Mouse (Mus musculus) lung, postnatal 0 days (tissue): Measurements from ENCODE around the gene Ano10. TPM values are rescaled to one million over a fixed set of nuclear protein-coding genes. Genes with fewer than 3 reads are reported as not detected.

ENCODE experiments used
- ATAC-seq: fragments of 200-750 bp; cut with Nextera tagmentation; 2 replicates; pipeline ENCODE4 v1.8.0; 2017; ENCODE audit warnings: moderate library complexity
- DNase-seq: peaks from one replicate; pipeline ENCODE4 v3.0.0-alpha.2; 2016; ENCODE audit warnings: low spot score
- H3K27ac ChIP-seq: fragments of 300-500 bp; sonication (generic); 2 replicates; pipeline ENCODE4 v1.5.1; 2014; ENCODE audit warnings: antibody characterized with exemption, mild to moderate bottlenecking, low read length, mixed read lengths
- H3K27me3 ChIP-seq: fragments of 300-500 bp; sonication (generic); replicated peaks from 2 replicates; pipeline ENCODE4 v1.6.1; 2014; ENCODE audit warnings: low read length, mixed read lengths; ENCODE audit not compliant: insufficient read depth
- H3K36me3 ChIP-seq: fragments of 300-500 bp; sonication (generic); 2 replicates; pipeline ENCODE4 v1.6.1; 2014; ENCODE audit warnings: low read length, mixed read lengths; ENCODE audit not compliant: insufficient read depth
- H3K4me1 ChIP-seq: fragments of 300-500 bp; sonication (generic); 2 replicates; pipeline ENCODE4 v1.6.1; 2014; ENCODE audit warnings: antibody characterized with exemption, low read depth, low read length, mixed read lengths; ENCODE audit not compliant: insufficient read depth
- H3K4me2 ChIP-seq: fragments of 300-500 bp; sonication (generic); replicated peaks from 2 replicates; pipeline ENCODE4 v1.6.1; 2014; ENCODE audit warnings: low read depth, mild to moderate bottlenecking, low read length, moderate library complexity, mixed read lengths
- H3K4me3 ChIP-seq: fragments of 300-500 bp; sonication (generic); 2 replicates; pipeline ENCODE4 v1.5.1; 2014; ENCODE audit warnings: low read depth, low read length
- H3K9ac ChIP-seq: fragments of 300-500 bp; sonication (generic); replicated peaks from 2 replicates; pipeline ENCODE4 v1.6.1; 2014; ENCODE audit warnings: low read depth, mild to moderate bottlenecking
- H3K9me3 ChIP-seq: fragments of 300-500 bp; sonication (generic); 2 replicates; pipeline ENCODE4 v1.6.1; 2016; ENCODE audit warnings: low read length, mixed read lengths
- CTCF ChIP-seq: IDR thresholded peaks from 2 replicates; pipeline ENCODE4 v1.5.1; 2016; ENCODE audit warnings: antibody characterized with exemption, mild to moderate bottlenecking
- EP300 ChIP-seq: IDR thresholded peaks from 2 replicates; pipeline ENCODE4 v1.6.1; 2016; ENCODE audit warnings: antibody characterized with exemption, mild to moderate bottlenecking, control low read depth
- WGBS: fragments of 180-500 bp; shearing (Covaris S2); extraction: QIAGEN DNeasy Blood & Tissue Kit; methylation state at CpG from one replicate; pipeline ENCODE4 v1.1.7; 2014; 5-methylcytosine and 5-hydroxymethylcytosine counted together
- polyA plus RNA-seq: library from polyadenylated mRNA; unstranded; fragments of >200 nt; fragmentation: Nextera tagmentation; extraction: Ambion mirVana; gene quantifications from 2 replicates; pipeline ENCODE4 v1.2.1, GENCODE M21; 2015

Gene Ano10
- polyA plus RNA-seq, 1 experiment from 2014 or later = 41.6 TPM

- H3K4me3 ChIP-seq = no peak overlapping the region
- H3K27ac ChIP-seq = no peak overlapping the region
- H3K27me3 ChIP-seq = no peaks in the 10 kb centered on the region
- 0 out of 2 replicates have a peak, but pooled peaks cover 3% of the 10 kb centered on the region for H3K36me3 ChIP-seq
- WGBS = 75% methylated on average over 4 of the region's 4 CpGs
- no peak for ATAC-seq
- TF ChIP-seq EP300 = no peak
- TF ChIP-seq CTCF = no peak
- no peaks in the 10 kb centered on the region for H3K4me1 ChIP-seq
- H3K4me2 ChIP-seq = no peak overlapping the region
- no peaks in the 10 kb centered on the region for H3K9me3 ChIP-seq
- no peak for DNase-seq
- no peak overlapping the region for H3K9ac ChIP-seq
These were observed 20.3 kb downstream of the Ano10 start for GRCm38 (mm10) chr9:122273879-122274278.

DNA sequence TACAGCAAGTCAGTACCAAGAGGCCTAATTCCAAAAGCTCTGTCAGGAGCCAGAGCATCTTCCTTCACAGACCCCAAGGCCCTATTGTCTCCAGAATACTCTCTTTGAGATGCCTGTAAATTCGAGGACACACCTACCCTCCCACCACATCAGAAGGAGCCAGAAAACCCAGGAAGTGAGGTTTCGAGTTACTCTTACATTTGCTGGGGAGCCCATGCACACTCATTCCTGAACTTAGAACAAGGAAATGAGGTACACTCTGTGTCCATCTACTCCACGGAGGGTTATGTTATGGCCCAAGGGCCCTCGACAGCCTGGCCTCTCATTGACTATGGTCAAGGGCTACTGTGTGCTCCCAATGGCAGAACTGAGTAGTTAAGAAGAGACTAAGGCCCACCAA is 22.4 kb downstream of the Ano10 start:
- H3K36me3 ChIP-seq = 0 out of 2 replicates have a peak, but pooled peaks cover 3% of the 10 kb centered on the region
- WGBS = 53% methylated on average over 4 of the region's 4 CpGs
- TF ChIP-seq CTCF (no peak), EP300 (no peak)

GRCm38 (mm10) chr9:122271318-122271717 is 22.9 kb downstream of the Ano10 start:
- Histone ChIP-seq H3K9me3 (no peaks in the 10 kb centered on the region), H3K36me3 (0 out of 2 replicates have a peak, but pooled peaks cover 3% of the 10 kb centered on the region), H3K27me3 (no peaks in the 10 kb centered on the region), H3K4me3 (no peak overlapping the region), H3K4me2 (no peak overlapping the region), H3K9ac (no peak overlapping the region), H3K4me1 (no peaks in the 10 kb centered on the region), H3K27ac (no peak overlapping the region)
- no peak for DNase-seq
- TF ChIP-seq CTCF = no peak
- TF ChIP-seq EP300 = no peak
- ATAC-seq = no peak
- 98% methylated on average over 3 of the region's 3 CpGs for WGBS

More for the DNA sequence above, 22.4 kb downstream of the Ano10 start:
- H3K4me3 ChIP-seq = no peak overlapping the region
- no peak for ATAC-seq
- H3K9me3 ChIP-seq = no peaks in the 10 kb centered on the region
- H3K9ac ChIP-seq = no peak overlapping the region
- H3K27me3 ChIP-seq = no peaks in the 10 kb centered on the region
- H3K4me2 ChIP-seq = no peak overlapping the region
- H3K27ac ChIP-seq = no peak overlapping the region
- no peak for DNase-seq
- H3K4me1 ChIP-seq = no peaks in the 10 kb centered on the region

- TF ChIP-seq CTCF (no peak), EP300 (no peak)
- no peak overlapping the region for H3K27ac ChIP-seq
- no peaks in the 10 kb centered on the region for H3K9me3 ChIP-seq
- no peaks in the 10 kb centered on the region for H3K27me3 ChIP-seq
- no peaks in the 10 kb centered on the region for H3K4me1 ChIP-seq
- H3K4me3 ChIP-seq = no peak overlapping the region
- H3K9ac ChIP-seq = no peak overlapping the region
- 0 out of 2 replicates have a peak, but pooled peaks cover 3% of the 10 kb centered on the region for H3K36me3 ChIP-seq
- no peak overlapping the region for H3K4me2 ChIP-seq
- 88% methylated on average over 10 of the region's 10 CpGs for WGBS
- ATAC-seq (no peak), DNase-seq (no peak)
These were observed 23.3 kb downstream of the Ano10 start for GRCm38 (mm10) chr9:122270913-122271312.

DNA sequence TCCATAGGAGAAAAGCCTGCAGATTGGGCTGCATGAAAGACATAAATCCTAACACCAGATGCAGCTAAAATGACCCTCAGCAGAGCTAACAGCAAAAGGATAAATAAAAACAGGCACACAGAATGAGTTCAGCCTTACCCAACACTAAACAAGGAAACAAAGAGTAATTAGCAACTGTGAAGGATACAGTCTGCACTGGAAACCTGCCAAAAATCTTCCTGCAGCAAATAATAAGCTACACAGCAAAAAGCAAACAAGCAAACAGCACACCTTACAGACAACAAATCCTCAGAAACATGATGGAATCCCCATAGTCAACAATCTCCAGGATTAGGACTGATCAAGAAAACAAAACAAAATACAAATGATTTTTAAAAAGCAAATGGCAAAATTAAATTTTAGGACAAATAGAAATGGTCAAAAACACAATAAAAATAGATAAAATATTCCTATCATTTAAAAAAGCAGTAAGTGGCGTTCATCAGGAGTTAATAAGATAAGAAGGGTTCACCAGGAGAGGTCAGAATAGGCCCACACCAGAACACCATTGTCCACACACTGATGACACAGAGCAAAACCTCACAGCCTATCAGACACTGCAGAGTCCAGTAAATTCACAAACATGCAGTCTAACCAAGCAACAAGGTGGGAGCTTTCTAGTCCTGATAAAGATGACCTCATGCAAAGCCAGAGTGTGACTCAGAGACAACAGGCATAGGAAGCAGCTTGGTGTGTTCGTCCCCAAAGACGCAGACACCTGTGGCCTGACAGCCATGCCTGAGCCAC is 24.8 kb downstream of the Ano10 start:
- Histone ChIP-seq H3K4me2 (no peak overlapping the region), H3K27me3 (no peaks in the 10 kb centered on the region), H3K9me3 (no peaks in the 10 kb centered on the region), H3K4me1 (no peaks in the 10 kb centered on the region), H3K36me3 (peaks cover 6% of the 10 kb centered on the region; the same call in 1 of the 2 replicates), H3K27ac (no peak overlapping the region), H3K9ac (no peak overlapping the region), H3K4me3 (no peak overlapping the region)
- TF ChIP-seq EP300 (no peak), CTCF (0 out of 2 replicates have a peak, but pooled peaks have one; percentile 12)
- ATAC-seq = no peak
- 88% methylated on average over 3 of the region's 3 CpGs for WGBS
- no peak for DNase-seq

GRCm38 (mm10) chr9:122265526-122266210 is 28.6 kb downstream of the Ano10 start:
- 74% methylated on average over 10 of the region's 10 CpGs for WGBS
- Histone ChIP-seq H3K27ac (no peak overlapping the region), H3K9ac (no peak overlapping the region), H3K4me2 (no peak overlapping the region), H3K4me3 (no peak overlapping the region), H3K4me1 (no peaks in the 10 kb centered on the region), H3K9me3 (no peaks in the 10 kb centered on the region), H3K27me3 (no peaks in the 10 kb centered on the region), H3K36me3 (peaks cover 6% of the 10 kb centered on the region; the same call in 1 of the 2 replicates)
- TF ChIP-seq CTCF (no peak), EP300 (no peak)
- ATAC-seq = no peak
- DNase-seq = no peak
